ENCODE assay signal across 13 mouse cellular contexts in genomic region chr5:142209911-142210310, GRCm38 (mm10).
DNase-seq lines count a peak whose midpoint lies in the region; TF ChIP-seq lines count a peak whose summit lies in the region.
"Had no signal": no experiment of that assay in that cellular context is flagged by ENCODE, and none has a peak within 500 bp of the region (broad histone marks: within the 10 kb centered on the region; RNA-seq: fewer than 3 reads in every experiment).

No protein-coding gene starts in this region.

- no peak overlapping the region for H3K4me3 ChIP-seq in thymus, adult 2 months (ENCODE audit: control insufficient read depth, insufficient read depth, low read length)
- H3K4me3 ChIP-seq: forebrain, embryonic 15.5 days; liver, embryonic 15.5 days had no signal

- no peak overlapping the region for H3K27ac ChIP-seq in thymus, adult 2 months (ENCODE audit: control insufficient read depth, insufficient read depth, low read length)
- H3K27ac ChIP-seq: forebrain, embryonic 15.5 days; liver, embryonic 15.5 days had no signal

- no peaks in the 10 kb centered on the region for H3K36me3 ChIP-seq in thymus, adult 2 months (ENCODE audit: control insufficient read depth, insufficient read depth, low read length)
- H3K36me3 ChIP-seq: forebrain, embryonic 15.5 days; liver, embryonic 15.5 days had no signal

- H3K4me1 ChIP-seq in thymus, adult 2 months (replicated peaks; ENCODE audit: control insufficient read depth, insufficient read depth, low read length), result peaks cover 17% of the 10 kb centered on the region
- H3K4me1 ChIP-seq: forebrain, embryonic 15.5 days; liver, embryonic 15.5 days had no signal

- no peaks in the 10 kb centered on the region for H3K27me3 ChIP-seq in thymus, adult 2 months (ENCODE audit: control insufficient read depth, insufficient read depth, low read length)
- H3K27me3 ChIP-seq: forebrain, embryonic 15.5 days; liver, embryonic 15.5 days had no signal

- no peak for TF ChIP-seq POLR2A in thymus, adult 2 months (IDR thresholded peaks at IDR 0.05; ENCODE audit: control insufficient read depth, extremely low read depth, insufficient read depth, low read length, poor library complexity)

- DNase-seq in cerebellum, postnatal 14 days, result peak; percentile 55 to 64
- DNase-seq in cerebellum, adult 11-12 months, result no peak
- peak; percentile 25 for DNase-seq in kidney, postnatal 10 days
- DNase-seq in kidney, postnatal 4 days, result no peak
- DNase-seq in thymus, adult 2 months, result peak; percentile 21
- no peak for DNase-seq in thymus, postnatal 36 days
- DNase-seq in thymus, postnatal 4 days, result peak; percentile 38
- DNase-seq in testis, postnatal 14 days (ENCODE audit: low spot score), result no peak
- DNase-seq: cerebellum, adult 9-11 months; gastrocnemius, postnatal 36 days; heart, postnatal 36 days had no signal

- TF ChIP-seq CTCF in thymus, adult 2 months (IDR thresholded peaks at IDR 0.05; ENCODE audit: borderline replicate concordance, control insufficient read depth, extremely low read depth, insufficient read depth, low read length, poor library complexity), result no peak

Comparison
In these comparisons a context has a peak if more than half of its experiments do, and no peak if none do; other contexts are left out.
1. DNase-seq: peak in cerebellum, postnatal 14 days (2 of 2), kidney, postnatal 10 days (single experiment), thymus, adult 2 months (single experiment) and thymus, postnatal 4 days (single experiment); none in cerebellum, adult 11-12 months (single experiment), kidney, postnatal 4 days (0 of 2), thymus, postnatal 36 days (0 of 2) and testis, postnatal 14 days (single experiment).